Mouse (Mus musculus): ENCODE results near the gene Myadm. TPM values are rescaled to one million over a fixed set of nuclear protein-coding genes. Genes with fewer than 3 reads are reported as not detected.

Gene Myadm
- polyA plus RNA-seq, 1 experiment = 280 TPM

GRCm38 (mm10) chr7:3300891-3301627 lies 12.2 kb downstream of the Myadm start:
- TF ChIP-seq CTCF (IDR thresholded peaks at IDR 0.05; ENCODE audit: low read depth, low read length) = no peak
- no peak for TF ChIP-seq POLR2A (IDR thresholded peaks at IDR 0.05; ENCODE audit: borderline replicate concordance, low read depth, low read length)
- H3K27ac ChIP-seq (ENCODE audit: insufficient read depth, low read depth, low read length) = no peak overlapping the region
- peaks cover 35% of the 10 kb centered on the region for H3K4me1 ChIP-seq (ENCODE audit: control insufficient read depth, insufficient read depth, low read length)
- no peak overlapping the region for H3K4me3 ChIP-seq (ENCODE audit: insufficient read depth, low read length)

GRCm38 (mm10) chr7:3301628-3302555 lies 13.0 kb downstream of the Myadm start:
- no peak for TF ChIP-seq CTCF (IDR thresholded peaks at IDR 0.05; ENCODE audit: low read depth, low read length)
- TF ChIP-seq POLR2A (IDR thresholded peaks at IDR 0.05; ENCODE audit: borderline replicate concordance, low read depth, low read length) = no peak
- H3K4me3 ChIP-seq (ENCODE audit: insufficient read depth, low read length) = peak overlapping the region; percentile 51
- H3K27ac ChIP-seq (ENCODE audit: insufficient read depth, low read depth, low read length) = no peak overlapping the region
- peaks cover 27% of the 10 kb centered on the region for H3K4me1 ChIP-seq (ENCODE audit: control insufficient read depth, insufficient read depth, low read length)

- peak overlapping the region; percentile 51 for H3K4me3 ChIP-seq (ENCODE audit: insufficient read depth, low read length)
These were observed 13.8 kb downstream of the Myadm start for GRCm38 (mm10) chr7:3302556-3303275.

GRCm38 (mm10) chr7:3303276-3303781 lies 14.4 kb downstream of the Myadm start:
- TF ChIP-seq CTCF (IDR thresholded peaks at IDR 0.05; ENCODE audit: low read depth, low read length) (no peak), POLR2A (IDR thresholded peaks at IDR 0.05; ENCODE audit: borderline replicate concordance, low read depth, low read length) (no peak)
- Histone ChIP-seq H3K4me3 (ENCODE audit: insufficient read depth, low read length) (peak overlapping the region; percentile 52), H3K27ac (ENCODE audit: insufficient read depth, low read depth, low read length) (no peak overlapping the region), H3K4me1 (ENCODE audit: control insufficient read depth, insufficient read depth, low read length) (peaks cover 15% of the 10 kb centered on the region)

More at GRCm38 (mm10) chr7:3302556-3303275, 13.8 kb downstream of the Myadm start:
- TF ChIP-seq POLR2A (IDR thresholded peaks at IDR 0.05; ENCODE audit: borderline replicate concordance, low read depth, low read length) (no peak), CTCF (IDR thresholded peaks at IDR 0.05; ENCODE audit: low read depth, low read length) (peak; percentile 34; the same call in 1 of the 2 replicates)
- no peak overlapping the region for H3K27ac ChIP-seq (ENCODE audit: insufficient read depth, low read depth, low read length)
- H3K4me1 ChIP-seq (ENCODE audit: control insufficient read depth, insufficient read depth, low read length) = peaks cover 21% of the 10 kb centered on the region

- TF ChIP-seq POLR2A (IDR thresholded peaks at IDR 0.05; ENCODE audit: borderline replicate concordance, low read depth, low read length) (no peak), CTCF (IDR thresholded peaks at IDR 0.05; ENCODE audit: low read depth, low read length) (no peak)
- Histone ChIP-seq H3K27ac (ENCODE audit: insufficient read depth, low read depth, low read length) (no peak overlapping the region), H3K4me3 (ENCODE audit: insufficient read depth, low read length) (peak overlapping the region; percentile 52), H3K4me1 (ENCODE audit: control insufficient read depth, insufficient read depth, low read length) (peaks cover 17% of the 10 kb centered on the region)
These were observed 14.9 kb downstream of the Myadm start for GRCm38 (mm10) chr7:3303789-3304188.

GRCm38 (mm10) chr7:3304298-3304697 lies 15.4 kb downstream of the Myadm start:
- H3K4me3 ChIP-seq (ENCODE audit: insufficient read depth, low read length) = no peak overlapping the region
- H3K27ac ChIP-seq (ENCODE audit: insufficient read depth, low read depth, low read length) = no peak overlapping the region
- H3K4me1 ChIP-seq (ENCODE audit: control insufficient read depth, insufficient read depth, low read length) = peaks cover 19% of the 10 kb centered on the region
- no peak for TF ChIP-seq CTCF (IDR thresholded peaks at IDR 0.05; ENCODE audit: low read depth, low read length)
- TF ChIP-seq POLR2A (IDR thresholded peaks at IDR 0.05; ENCODE audit: borderline replicate concordance, low read depth, low read length) = no peak

GRCm38 (mm10) chr7:3306400-3306799 lies 17.5 kb downstream of the Myadm start:
- TF ChIP-seq POLR2A (IDR thresholded peaks at IDR 0.05; ENCODE audit: borderline replicate concordance, low read depth, low read length) (no peak), CTCF (IDR thresholded peaks at IDR 0.05; ENCODE audit: low read depth, low read length) (no peak)
- H3K27ac ChIP-seq (ENCODE audit: insufficient read depth, low read depth, low read length) = no peak overlapping the region

GRCm38 (mm10) chr7:3308646-3309045 lies 19.8 kb downstream of the Myadm start:
- peaks cover 4% of the 10 kb centered on the region for H3K4me1 ChIP-seq (ENCODE audit: control insufficient read depth, insufficient read depth, low read length)
- no peak for TF ChIP-seq POLR2A (IDR thresholded peaks at IDR 0.05; ENCODE audit: borderline replicate concordance, low read depth, low read length)
- TF ChIP-seq CTCF (IDR thresholded peaks at IDR 0.05; ENCODE audit: low read depth, low read length) = no peak
- H3K4me3 ChIP-seq (ENCODE audit: insufficient read depth, low read length) = no peak overlapping the region
- H3K27ac ChIP-seq (ENCODE audit: insufficient read depth, low read depth, low read length) = no peak overlapping the region

More at GRCm38 (mm10) chr7:3306400-3306799, 17.5 kb downstream of the Myadm start:
- Histone ChIP-seq H3K4me3 (ENCODE audit: insufficient read depth, low read length) (no peak overlapping the region), H3K4me1 (ENCODE audit: control insufficient read depth, insufficient read depth, low read length) (peaks cover 15% of the 10 kb centered on the region)

- no peak overlapping the region for H3K4me3 ChIP-seq (ENCODE audit: insufficient read depth, low read length)
- TF ChIP-seq CTCF (IDR thresholded peaks at IDR 0.05; ENCODE audit: low read depth, low read length) = no peak
- no peak for TF ChIP-seq POLR2A (IDR thresholded peaks at IDR 0.05; ENCODE audit: borderline replicate concordance, low read depth, low read length)
These were observed 21.4 kb downstream of the Myadm start for GRCm38 (mm10) chr7:3310233-3310632.

More at GRCm38 (mm10) chr7:3310233-3310632, 21.4 kb downstream of the Myadm start:
- Histone ChIP-seq H3K4me1 (ENCODE audit: control insufficient read depth, insufficient read depth, low read length) (peaks cover 4% of the 10 kb centered on the region), H3K27ac (ENCODE audit: insufficient read depth, low read depth, low read length) (no peak overlapping the region)
